Mouse (Mus musculus): ENCODE data around the gene Gm10382.

- no peak for TF ChIP-seq EP300 (IDR thresholded peaks at IDR 0.05; ENCODE audit: low read depth)
- peak; percentile 81 for TF ChIP-seq CTCF (IDR thresholded peaks at IDR 0.05; ENCODE audit: low read depth)
These were observed 6.2 kb upstream of the Gm10382 start for GRCm38 (mm10) chr5:125382673-125383558.

Data from liver, postnatal 0 days (tissue).